Mouse (Mus musculus) MEL (cell line): ENCODE data around the gene Zfp942. TPM values are rescaled to one million over a fixed set of nuclear protein-coding genes. Genes with fewer than 3 reads are reported as not detected.
"Not testable (repeated sequence)": the region's sequence is repeated elsewhere in the genome, so short reads cannot be mapped to it uniquely, and the experiment has no call there.

Experiments
- DNase-seq: peaks from one replicate; pipeline ENCODE4 v3.0.0; 2011; ENCODE audit warnings: low read depth, low spot score
- H3K27ac ChIP-seq: 2 replicates; pipeline ENCODE4 v1.5.1; 2012; ENCODE audit warnings: low read depth, mild to moderate bottlenecking, control low read depth, low read length, moderate library complexity; ENCODE audit not compliant: control insufficient read depth
- H3K27me3 ChIP-seq, 2 experiments: fragments of 150-350 bp in 1 of 2; sonication (generic) in 1 of 2; 2 replicates each; pipeline ENCODE4 v1.6.1; 2012; ENCODE audit warnings: low read length in 2 of 2, mild to moderate bottlenecking in 2 of 2, improper control_type of control experiment in 1 of 2, moderate library complexity in 1 of 2; ENCODE audit not compliant: insufficient read depth in 2 of 2, control insufficient read depth in 1 of 2
- H3K36me3 ChIP-seq, 2 experiments: 2 replicates each; pipeline ENCODE4 v1.6.1; 2012 to 2014; ENCODE audit warnings: low read length in 2 of 2, improper control_type of control experiment in 1 of 2, inconsistent platforms in 1 of 2, mild to moderate bottlenecking in 1 of 2; ENCODE audit not compliant: insufficient read depth in 2 of 2, control insufficient read depth in 1 of 2
- H3K4me1 ChIP-seq, 2 experiments: fragments of 150-350 bp in 1 of 2; sonication (generic) in 1 of 2; 2 replicates each; pipeline ENCODE4 v1.6.1; 2012; ENCODE audit warnings: low read length in 2 of 2, improper control_type of control experiment in 1 of 2, mild to moderate bottlenecking in 1 of 2; ENCODE audit not compliant: insufficient read depth in 2 of 2, control insufficient read depth in 1 of 2
- H3K4me3 ChIP-seq, 2 experiments: fragments of 150-350 bp in 1 of 2; sonication (generic) in 1 of 2; 2 replicates each; pipeline ENCODE4 v1.5.1; 2012; ENCODE audit warnings: low read depth in 2 of 2, low read length in 2 of 2, mild to moderate bottlenecking in 2 of 2, moderate library complexity in 2 of 2, control low read depth in 1 of 2, improper control_type of control experiment in 1 of 2; ENCODE audit not compliant: control insufficient read depth in 1 of 2, insufficient read depth in 1 of 2
- H3K79me2 ChIP-seq: 2 replicates; pipeline ENCODE4 v1.6.1; 2012; ENCODE audit warnings: mild to moderate bottlenecking, low read length, moderate library complexity; ENCODE audit not compliant: control insufficient read depth, poor library complexity, insufficient read depth
- H3K9ac ChIP-seq: 2 replicates; pipeline ENCODE4 v1.6.1; 2012; ENCODE audit warnings: low read depth, mild to moderate bottlenecking, control low read depth, low read length, moderate library complexity; ENCODE audit not compliant: control insufficient read depth, poor library complexity, severe bottlenecking
- H3K9me3 ChIP-seq: fragments of 150-350 bp; sonication (generic); replicated peaks from 2 replicates; pipeline ENCODE4 v1.6.1; 2012; ENCODE audit warnings: mild to moderate bottlenecking, low read length, improper control_type of control experiment, moderate library complexity; ENCODE audit not compliant: insufficient read depth
- HCFC1 ChIP-seq: IDR thresholded peaks from 2 replicates; pipeline ENCODE4 v1.6.1; 2012; ENCODE audit warnings: low read depth, mild to moderate bottlenecking, inconsistent platforms, low read length, improper control_type of control experiment, moderate library complexity
- MXI1 ChIP-seq: IDR thresholded peaks from 2 replicates; pipeline ENCODE4 v1.6.1; 2011; ENCODE audit warnings: mild to moderate bottlenecking, low read depth, low read length, improper control_type of control experiment
- MYB ChIP-seq: IDR thresholded peaks from 2 replicates; pipeline ENCODE4 v1.6.1; 2011; ENCODE audit warnings: mild to moderate bottlenecking, low read depth, low read length, improper control_type of control experiment
- NELFE ChIP-seq: IDR thresholded peaks from 2 replicates; pipeline ENCODE4 v1.6.1; 2011; ENCODE audit warnings: low read depth, low read length, improper control_type of control experiment
- NRF1 ChIP-seq: IDR thresholded peaks from 2 replicates; pipeline ENCODE4 v1.6.1; 2014; ENCODE audit warnings: low read depth, mild to moderate bottlenecking, inconsistent platforms, low read length, improper control_type of control experiment, moderate library complexity; ENCODE audit not compliant: poor library complexity, insufficient read depth, severe bottlenecking
- POLR2A ChIP-seq, 2 experiments: IDR thresholded peaks; 2 replicates each; pipeline ENCODE4 v1.6.1; 2011 to 2012; ENCODE audit warnings: low read length in 2 of 2, mild to moderate bottlenecking in 2 of 2, control low read depth in 1 of 2, improper control_type of control experiment in 1 of 2, low read depth in 1 of 2, moderate library complexity in 1 of 2; ENCODE audit not compliant: control insufficient read depth in 1 of 2, insufficient read depth in 1 of 2, poor library complexity in 1 of 2
- SIN3A ChIP-seq: IDR thresholded peaks from 2 replicates; pipeline ENCODE4 v1.6.1; 2012; ENCODE audit warnings: low read length, improper control_type of control experiment, inconsistent platforms
- TBP ChIP-seq: IDR thresholded peaks from 2 replicates; pipeline ENCODE4 v1.8.0; 2011; ENCODE audit warnings: low read depth, low read length, improper control_type of control experiment
- TCF12 ChIP-seq: IDR thresholded peaks from 2 replicates; pipeline ENCODE4 v1.6.1; 2014; ENCODE audit warnings: low read depth, mild to moderate bottlenecking, inconsistent platforms, low read length, improper control_type of control experiment, moderate library complexity
- UBTF ChIP-seq: IDR thresholded peaks from 2 replicates; pipeline ENCODE4 v1.6.1; 2012; ENCODE audit warnings: low read depth, mild to moderate bottlenecking, inconsistent platforms, low read length, improper control_type of control experiment, moderate library complexity, borderline replicate concordance; ENCODE audit not compliant: insufficient read depth
- USF1 ChIP-seq: IDR thresholded peaks from 2 replicates; pipeline ENCODE4 v1.6.1; 2014; ENCODE audit warnings: low read depth, mild to moderate bottlenecking, inconsistent platforms, low read length, improper control_type of control experiment, moderate library complexity
- ZNF384 ChIP-seq: IDR thresholded peaks from 2 replicates; pipeline ENCODE4 v1.6.1; 2012; ENCODE audit warnings: low read depth, mild to moderate bottlenecking, inconsistent platforms, low read length, improper control_type of control experiment
- polyA plus RNA-seq, 2 experiments: library from polyadenylated mRNA; stranded (reverse) in 1 of 2; unstranded in 1 of 2; fragments of >175 nt in 1 of 2; fragments of >200 nt in 1 of 2; gene quantifications; 2 replicates each; pipeline versions ENCODE4 v1.2.1 to v1.2.4; 2012; ENCODE audit warnings: low replicate concordance in 2 of 2, low read depth in 1 of 2; ENCODE audit not compliant: insufficient read length in 2 of 2, insufficient read depth in 1 of 2, missing spikeins in 1 of 2
- total RNA-seq: library from RNA; depleted of rRNA; stranded (reverse); fragments of 300-350 nt; gene quantifications from 2 replicates; pipeline ENCODE4 v1.2.3, GENCODE M21; 2012; rRNA removed

The Zfp942 gene
- 5.8 and 7.0 TPM in 2 replicates for total RNA-seq
- polyA plus RNA-seq: 1 to 10 TPM in 1 of 2 experiments, not detected in 1; 4.8 TPM

GRCm38 (mm10) chr17:21962107-21962907 lies at the start of gene Zfp942, which contains the start of gene Zfp943:
Gene Zfp942 (minus strand): TSS chr17:21962464.
Gene Zfp943 (plus strand): TSS chr17:21962552.
- peak; percentile 79 for DNase-seq
- H3K9me3 ChIP-seq, H3K4me1 ChIP-seq, H3K27me3 ChIP-seq: not testable (repeated sequence)
- Histone ChIP-seq H3K9ac (peak within 1 kb of the TSS; percentile 88), H3K79me2 (peaks cover 19% of the 10 kb centered on the region), H3K27ac (peak within 1 kb of the TSS; percentile 97), H3K36me3 (peaks cover 0 to 16% of the 10 kb centered on the region in 2 experiments; a peak in 3 of 4 replicates), H3K4me3 (peak within 1 kb of the TSS; percentile 87 to 91)
- TF ChIP-seq TCF12 (0 out of 2 replicates have a peak, but pooled peaks have one; percentile 3), NELFE (peak; percentile 58; the same call in 1 of the 2 replicates), SIN3A (peak; percentile 53; the same call in 1 of the 2 replicates), HCFC1 (peak; percentile 60), NRF1 (peak; percentile 24; the same call in 1 of the 2 replicates), UBTF (0 out of 2 replicates have a peak, but pooled peaks have one; percentile 54), USF1 (peak; percentile 54), MXI1 (peak; percentile 47; the same call in 1 of the 2 replicates), POLR2A (IDR thresholded peaks at IDR 0.05; ENCODE audit: control insufficient read depth in 1 of 2, insufficient read depth in 1 of 2, low read depth in 1 of 2, low read length in 2 of 2, poor library complexity in 1 of 2) (peak; percentile 59 to 63; a peak in 2 of 4 replicates), TBP (0 out of 2 replicates have a peak, but pooled peaks have one; percentile 13)

GRCm38 (mm10) chr17:21963302-21963701 lies 1.0 kb upstream of the Zfp942 start:
- DNase-seq: peak; percentile 44
- peak overlapping the region; percentile 88 for H3K9ac ChIP-seq
- TF ChIP-seq UBTF (0 out of 2 replicates have a peak, but pooled peaks have one; percentile 2), ZNF384 (peak; percentile 93), MYB (no peak)
- TF ChIP-seq, all 39 proteins: peak for 2

GRCm38 (mm10) chr17:21909456-21910052 lies 52.7 kb downstream of the Zfp942 start, which contains the start of gene Zfp995:
Gene Zfp995 (minus strand): TSS chr17:21909926.
- H3K27ac ChIP-seq, H3K4me1 ChIP-seq, H3K9me3 ChIP-seq, H3K36me3 ChIP-seq, H3K4me3 ChIP-seq, H3K79me2 ChIP-seq, H3K27me3 ChIP-seq: not testable (repeated sequence)
- H3K9ac ChIP-seq: 0 out of 2 replicates have a peak within 1 kb of the TSS, but pooled peaks have one; percentile 32
- peak; percentile 42 for DNase-seq

More at GRCm38 (mm10) chr17:21963302-21963701, 1.0 kb upstream of the Zfp942 start:
- Histone ChIP-seq H3K9me3 (no peaks in the 10 kb centered on the region), H3K27me3 (no peaks in the 10 kb centered on the region), H3K36me3 (peaks cover 0 to 16% of the 10 kb centered on the region in 2 experiments; a peak in 2 of 4 replicates), H3K4me3 (peak overlapping the region in 1 of 2 experiments; percentile 87; a peak in 3 of 4 replicates), H3K79me2 (peaks cover 19% of the 10 kb centered on the region), H3K27ac (no peak overlapping the region), H3K4me1 (peaks cover 4% of the 10 kb centered on the region in 2 experiments)
